Mouse (Mus musculus): ENCODE results near the gene Nat14.

Gene Nat14

DNA sequence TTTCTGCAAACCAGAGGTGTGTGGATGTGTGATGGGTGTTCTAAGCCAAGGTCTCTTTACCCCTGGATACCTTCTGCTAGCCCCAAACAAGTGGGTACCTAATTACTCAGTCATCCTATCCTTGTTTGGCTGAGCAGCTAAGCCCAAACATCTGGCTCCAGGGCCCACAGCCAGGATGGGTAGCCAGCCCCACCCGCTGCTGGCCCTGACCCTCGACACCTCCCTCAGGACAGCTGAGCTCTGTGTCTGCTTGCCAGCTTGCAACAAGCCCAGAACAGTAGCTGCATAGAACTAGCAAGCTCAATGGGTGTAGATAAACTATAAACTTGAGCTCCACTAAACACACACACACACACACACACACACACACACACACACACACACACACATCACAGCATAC, 26.0 kb downstream of the Nat14 start:
- DNase-seq (ENCODE audit: low read depth, low spot score): peak; percentile 4

GRCm38 (mm10) chr7:4948386-4948785, 26.6 kb downstream of the Nat14 start:
- no peak for DNase-seq (ENCODE audit: low read depth, low spot score)

- no peak for DNase-seq (ENCODE audit: low read depth, low spot score)
Measured at GRCm38 (mm10) chr7:4950561-4951342, 28.9 kb downstream of the Nat14 start.

DNA sequence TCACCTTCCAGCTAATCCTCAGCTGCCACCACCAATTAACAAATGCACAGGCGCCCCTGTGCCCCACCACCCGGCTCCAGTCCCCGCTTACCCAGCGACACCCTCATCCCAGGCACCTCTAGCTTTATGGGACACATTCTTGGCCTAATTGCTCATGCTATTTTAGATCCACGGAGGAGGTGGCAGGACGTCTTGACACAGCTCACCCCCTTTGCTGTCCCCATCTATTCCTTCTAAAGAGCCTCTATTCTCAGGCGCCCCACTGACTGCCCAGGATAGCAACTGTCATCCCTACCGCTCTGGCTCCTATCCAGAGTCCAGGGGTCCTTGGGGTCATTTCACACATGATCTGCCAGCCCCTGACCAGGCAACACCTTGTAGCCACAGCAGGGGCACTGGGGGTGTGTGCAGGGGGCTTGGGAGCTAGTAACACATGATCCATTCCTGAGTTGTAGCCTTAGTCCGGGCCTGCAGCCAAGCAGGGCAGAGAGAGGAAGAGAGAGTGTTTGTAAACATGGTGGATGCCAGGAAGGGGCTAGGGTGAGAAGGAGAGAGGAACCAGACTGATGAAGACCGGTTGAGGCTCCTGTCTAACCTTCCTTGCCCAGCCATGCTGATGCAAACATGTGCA, 32.1 kb downstream of the Nat14 start:
- DNase-seq (ENCODE audit: low read depth, low spot score): no peak

DNA sequence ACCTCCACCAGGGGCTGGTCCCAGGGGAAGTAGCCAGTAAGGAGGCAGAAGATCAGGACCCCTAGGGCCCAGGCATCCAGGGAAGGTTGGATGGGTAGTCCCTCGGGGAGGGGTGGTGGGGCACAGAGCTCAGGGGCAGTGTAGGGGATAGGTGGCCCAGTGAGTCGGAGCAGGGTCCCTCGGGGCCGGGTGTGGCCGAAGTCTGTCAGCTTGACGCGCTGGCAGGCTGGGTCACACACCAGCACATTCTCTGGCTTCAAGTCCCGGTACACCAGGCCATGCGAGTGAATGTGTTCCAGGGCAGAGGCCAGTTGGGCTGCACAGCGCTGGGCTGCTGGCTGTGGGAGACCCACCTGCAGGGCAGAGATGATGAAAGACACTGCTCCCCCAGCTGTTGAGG, 35.5 kb downstream of the Nat14 start:
- no peak for DNase-seq (ENCODE audit: low read depth, low spot score)

GRCm38 (mm10) chr7:4963527-4963926, 41.7 kb downstream of the Nat14 start:
- DNase-seq (ENCODE audit: low read depth, low spot score): no peak

- peak; percentile 19 for DNase-seq (ENCODE audit: low read depth, low spot score)
Measured at GRCm38 (mm10) chr7:4964272-4964671, 42.4 kb downstream of the Nat14 start, which contains the start of gene Sbk2. Gene Sbk2 (minus strand): TSS chr7:4964406.

GRCm38 (mm10) chr7:4964988-4965387, 43.2 kb downstream of the Nat14 start:
- no peak for DNase-seq (ENCODE audit: low read depth, low spot score)

DNA sequence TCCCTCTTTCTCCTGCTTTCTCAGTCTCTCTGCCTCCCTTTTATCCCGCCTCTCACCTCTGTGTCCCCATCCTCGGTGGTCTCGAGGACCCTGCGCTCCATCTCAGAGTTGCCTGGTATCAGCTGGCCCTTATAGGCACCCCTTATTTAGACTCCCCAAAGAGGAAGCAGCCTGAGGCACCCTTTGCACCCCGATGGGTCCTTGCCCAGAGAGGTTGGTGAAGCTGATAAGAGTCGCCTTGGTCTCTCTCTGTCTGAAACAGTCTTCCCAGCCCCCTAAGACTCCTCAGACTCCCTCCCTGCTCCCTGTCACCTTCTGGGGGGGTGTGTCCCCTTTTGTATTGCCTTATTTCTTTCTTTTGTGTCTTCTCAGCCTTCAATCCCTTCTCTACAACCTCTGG, 49.2 kb downstream of the Nat14 start, which contains the start of gene Sbk3:
Sbk3 (minus strand) TSS at position 101 of the 400 bp plus-strand sequence.
- no peak for DNase-seq (ENCODE audit: low read depth, low spot score)

DNA sequence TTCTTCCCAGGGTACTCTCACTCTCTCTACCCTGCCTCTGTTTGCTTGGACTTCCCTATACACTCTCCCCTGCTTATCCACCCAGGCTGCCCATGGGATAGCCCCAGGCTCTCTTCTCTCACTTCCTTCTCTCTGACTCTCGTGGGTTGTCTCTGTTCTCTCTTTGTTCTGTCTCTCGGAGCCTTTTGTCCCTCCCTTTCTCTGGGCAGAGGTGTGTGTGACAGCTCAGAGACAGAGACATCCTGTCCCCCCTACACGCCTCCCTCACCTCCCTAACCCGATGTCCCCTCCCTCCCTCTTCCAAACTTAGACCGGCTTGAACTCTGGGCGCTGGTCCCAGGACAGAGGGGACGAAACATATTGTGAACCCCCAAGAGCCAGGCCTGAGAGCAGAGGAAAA, 49.9 kb downstream of the Nat14 start:
- DNase-seq (ENCODE audit: low read depth, low spot score): no peak

DNA sequence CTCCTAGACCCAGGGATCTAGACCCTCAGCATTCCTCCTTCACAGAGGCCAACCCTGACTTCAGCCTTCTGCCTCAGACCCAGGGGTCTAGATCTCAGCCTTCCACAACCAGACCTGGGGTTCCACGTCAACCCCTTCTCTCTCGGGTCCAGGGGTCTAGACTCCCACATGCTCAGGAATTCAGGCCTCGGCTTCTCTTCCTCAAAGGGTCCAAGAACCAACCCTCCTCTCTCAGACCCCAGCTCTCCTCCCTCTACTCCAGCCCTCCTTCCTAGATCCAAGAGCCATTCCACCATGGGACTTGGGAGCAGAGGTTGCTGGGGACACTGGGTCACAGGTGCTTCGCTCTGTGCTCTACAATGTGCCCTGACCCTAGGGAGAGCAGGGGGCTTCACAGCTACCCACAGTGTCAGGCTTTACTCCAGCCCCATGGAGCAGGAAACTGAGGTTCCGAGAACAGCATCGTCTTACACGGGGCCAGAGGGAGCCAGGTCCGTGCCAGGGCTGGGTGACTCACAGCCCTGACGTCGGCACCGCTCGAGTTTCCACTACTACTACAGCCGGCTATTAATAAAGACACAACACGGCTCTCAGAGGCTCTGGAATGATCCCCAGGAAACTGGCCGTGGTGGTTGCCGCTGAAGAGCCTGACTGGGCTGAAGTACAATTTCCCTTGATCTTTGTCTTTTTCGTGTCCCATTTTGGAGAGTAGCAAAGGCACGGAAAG, 50.7 kb downstream of the Nat14 start:
- no peak for DNase-seq (ENCODE audit: low read depth, low spot score)
